Mouse (Mus musculus): ENCODE results near the gene 3110082I17Rik. TPM values are rescaled to one million over a fixed set of nuclear protein-coding genes. Genes with fewer than 3 reads are reported as not detected.

3110082I17Rik gene
- 26.2 and 26.4 TPM in 2 replicates for polyA plus RNA-seq (2015; fragmentation: Nextera tagmentation; extraction: Ambion mirVana)

- peak within 1 kb of the TSS; percentile 69 for H3K9ac ChIP-seq
- no peak within 1 kb of the TSS for H3K27ac ChIP-seq
- WGBS (ENCODE audit: insufficient replicate concordance) = 5% methylated on average over 42 of the region's 42 CpGs
- no peaks in the 10 kb centered on the region for H3K9me3 ChIP-seq (replicated peaks)
- peaks cover 1% of the 10 kb centered on the region; the same call in 1 of the 2 replicates for H3K36me3 ChIP-seq
- H3K4me1 ChIP-seq (replicated peaks) = peaks cover 23% of the 10 kb centered on the region
- peak within 1 kb of the TSS; percentile 69 for H3K4me3 ChIP-seq (replicated peaks)
- peak within 1 kb of the TSS; percentile 83 for H3K4me2 ChIP-seq
- ATAC-seq (ENCODE audit: low read depth) = peak; percentile 98
- H3K27me3 ChIP-seq = no peaks in the 10 kb centered on the region
- DNase-seq = peak; percentile 94
These were observed at the start of gene 3110082I17Rik for GRCm38 (mm10) chr5:139460384-139461067. TSS of gene 3110082I17Rik (minus strand) at chr5:139460527.

DNA sequence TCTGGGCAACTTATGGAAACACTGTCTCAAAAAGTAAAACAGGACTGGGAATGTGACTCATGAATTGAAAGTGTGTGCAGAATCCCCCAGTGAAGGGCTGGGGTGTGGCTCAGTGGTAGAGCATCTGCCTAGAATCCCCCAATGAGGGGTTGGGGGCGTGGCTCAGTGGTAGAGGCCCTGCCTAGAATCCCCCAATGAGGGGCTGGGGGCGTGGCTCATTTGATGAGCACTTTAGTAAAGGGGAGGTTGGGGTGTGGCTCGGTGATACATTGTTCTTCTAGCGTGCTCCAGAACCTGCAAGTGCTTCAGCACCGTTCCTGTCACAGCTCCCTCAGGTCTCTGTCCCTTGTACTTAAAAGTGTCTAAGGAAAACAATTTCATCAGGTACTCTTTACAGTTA, 45.9 kb upstream of the 3110082I17Rik start:
- WGBS (ENCODE audit: insufficient replicate concordance) = 7% methylated on average over 5 of the region's 5 CpGs
- H3K4me2 ChIP-seq = no peak overlapping the region
- H3K9ac ChIP-seq = no peak overlapping the region
- peaks cover 41% of the 10 kb centered on the region for H3K27me3 ChIP-seq
- DNase-seq (no peak), ATAC-seq (ENCODE audit: low read depth) (no peak)
- no peaks in the 10 kb centered on the region for H3K9me3 ChIP-seq (replicated peaks)
- H3K4me3 ChIP-seq (replicated peaks) = no peak overlapping the region
- no peaks in the 10 kb centered on the region for H3K36me3 ChIP-seq
- no peak overlapping the region for H3K27ac ChIP-seq
- H3K4me1 ChIP-seq (replicated peaks) = no peaks in the 10 kb centered on the region

- no peaks in the 10 kb centered on the region for H3K9me3 ChIP-seq (replicated peaks)
- no peaks in the 10 kb centered on the region for H3K36me3 ChIP-seq
- peak; percentile 57 for DNase-seq
- H3K4me1 ChIP-seq (replicated peaks) = no peaks in the 10 kb centered on the region
- H3K4me2 ChIP-seq = no peak overlapping the region
- no peak overlapping the region for H3K27ac ChIP-seq
- 5% methylated on average over 13 of the region's 14 CpGs for WGBS (ENCODE audit: insufficient replicate concordance)
- H3K4me3 ChIP-seq (replicated peaks) = no peak overlapping the region
- no peak for ATAC-seq (ENCODE audit: low read depth)
- H3K9ac ChIP-seq = no peak overlapping the region
- H3K27me3 ChIP-seq = peaks cover 32% of the 10 kb centered on the region
These were observed 44.8 kb upstream of the 3110082I17Rik start for GRCm38 (mm10) chr5:139505073-139505606.

DNA sequence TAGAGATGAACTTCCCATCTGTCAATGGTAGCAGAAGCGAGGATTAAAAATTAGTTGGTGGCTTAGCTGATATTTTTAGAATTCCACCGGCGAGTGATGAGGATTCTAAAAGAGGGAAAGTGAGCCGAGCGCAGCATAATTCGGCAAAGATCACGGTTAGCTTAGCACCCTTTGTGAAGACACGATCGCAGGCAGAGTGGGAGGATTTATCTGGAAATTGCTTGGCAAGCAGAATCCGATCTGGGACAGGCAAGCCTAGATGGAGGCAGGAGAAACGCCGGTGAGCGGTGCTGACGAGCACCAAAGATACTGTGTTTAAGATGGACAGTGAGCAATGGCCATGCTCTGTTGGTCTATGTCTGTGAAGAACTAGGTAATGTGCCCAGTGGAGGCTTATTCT, 42.0 kb upstream of the 3110082I17Rik start:
- Histone ChIP-seq H3K9me3 (replicated peaks) (no peaks in the 10 kb centered on the region), H3K4me2 (no peak overlapping the region), H3K4me3 (replicated peaks) (no peak overlapping the region), H3K36me3 (no peaks in the 10 kb centered on the region), H3K27ac (no peak overlapping the region), H3K4me1 (replicated peaks) (no peaks in the 10 kb centered on the region), H3K9ac (no peak overlapping the region), H3K27me3 (peaks cover 31% of the 10 kb centered on the region)
- DNase-seq (no peak), ATAC-seq (ENCODE audit: low read depth) (no peak)
- 66% methylated on average over 14 of the region's 14 CpGs for WGBS (ENCODE audit: insufficient replicate concordance)

DNA sequence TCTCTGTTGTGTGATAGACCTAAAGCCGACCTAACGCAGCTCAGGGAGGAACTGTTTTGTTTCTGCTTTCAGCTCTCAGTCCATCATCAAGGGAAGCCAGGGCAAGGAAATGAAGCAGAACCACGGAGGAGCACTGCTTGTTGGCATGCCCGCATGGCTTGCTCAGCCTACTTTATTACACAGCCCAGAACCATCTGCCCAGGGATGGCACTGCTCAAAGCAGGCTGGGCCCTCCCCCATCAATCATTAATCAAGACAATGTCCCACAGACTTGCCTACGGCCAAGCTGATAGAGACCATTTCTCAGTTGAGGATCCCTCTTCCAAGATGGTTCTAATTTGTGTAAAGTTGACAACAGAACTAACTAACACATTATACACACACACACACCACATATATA, 38.5 kb upstream of the 3110082I17Rik start:
- WGBS (ENCODE audit: insufficient replicate concordance) = 36% methylated on average over 5 of the region's 5 CpGs
- Histone ChIP-seq H3K36me3 (no peaks in the 10 kb centered on the region), H3K27ac (no peak overlapping the region), H3K4me3 (replicated peaks) (no peak overlapping the region), H3K4me1 (replicated peaks) (no peaks in the 10 kb centered on the region), H3K9ac (no peak overlapping the region), H3K9me3 (replicated peaks) (no peaks in the 10 kb centered on the region), H3K4me2 (no peak overlapping the region), H3K27me3 (peaks cover 35% of the 10 kb centered on the region)
- ATAC-seq (ENCODE audit: low read depth) (no peak), DNase-seq (no peak)

DNA sequence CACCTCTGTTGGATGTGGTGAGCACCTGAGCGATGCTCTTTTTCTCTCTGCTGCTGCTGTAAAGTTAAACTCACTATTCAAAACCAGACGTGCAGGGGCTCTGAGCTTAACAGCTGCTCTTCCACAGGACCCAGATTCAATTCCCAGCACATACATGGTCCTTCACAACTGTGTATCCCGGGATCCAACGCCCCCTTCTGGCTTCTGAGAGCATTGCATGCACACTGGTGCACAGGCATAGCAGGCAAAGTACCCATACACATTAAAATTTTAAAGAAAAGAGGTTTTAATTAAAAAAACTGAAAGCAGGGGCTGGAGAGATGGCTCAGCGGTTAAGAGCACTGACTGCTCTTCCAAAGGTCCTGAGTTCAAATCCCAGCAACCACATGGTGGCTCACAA, 36.6 kb upstream of the 3110082I17Rik start:
- H3K36me3 ChIP-seq = no peaks in the 10 kb centered on the region
- H3K27me3 ChIP-seq = peaks cover 36% of the 10 kb centered on the region
- H3K4me3 ChIP-seq (replicated peaks) = no peak overlapping the region
- 36% methylated on average over 5 of the region's 5 CpGs for WGBS (ENCODE audit: insufficient replicate concordance)
- H3K4me1 ChIP-seq (replicated peaks) = no peaks in the 10 kb centered on the region
- H3K9ac ChIP-seq = no peak overlapping the region
- DNase-seq = no peak
- H3K4me2 ChIP-seq = no peak overlapping the region
- H3K9me3 ChIP-seq (replicated peaks) = no peaks in the 10 kb centered on the region
- no peak overlapping the region for H3K27ac ChIP-seq
- ATAC-seq (ENCODE audit: low read depth) = no peak

DNA sequence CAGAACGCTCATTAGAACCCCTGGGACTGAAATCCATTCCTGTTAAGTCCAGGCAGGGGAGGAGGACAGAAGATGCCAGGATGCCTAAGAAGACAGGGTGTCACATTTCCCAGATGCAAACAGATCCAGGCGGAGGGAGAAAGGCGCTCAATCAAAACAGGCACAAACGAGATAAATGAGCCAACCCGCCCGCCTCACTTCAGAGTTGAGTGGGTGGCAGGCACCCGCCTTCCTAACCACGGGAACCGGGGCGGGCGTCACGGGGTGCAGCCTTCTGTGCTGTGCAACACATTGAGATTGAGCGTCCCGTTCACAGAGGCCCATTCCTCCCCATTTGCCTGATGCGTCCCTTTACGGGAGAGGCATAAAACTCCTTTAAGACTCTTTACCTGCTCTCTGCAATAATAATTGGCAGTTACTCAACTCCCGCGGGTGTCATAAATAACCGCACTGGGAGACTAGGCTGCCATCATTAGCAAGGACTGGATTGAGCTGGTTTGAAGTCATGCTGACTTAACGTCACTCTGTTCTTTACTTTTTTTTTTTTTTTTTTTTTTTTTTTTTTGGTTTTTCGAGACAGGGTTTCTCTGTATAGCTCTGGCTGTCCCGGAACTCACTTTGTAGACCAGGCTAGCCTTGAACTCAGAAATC, 34.8 kb upstream of the 3110082I17Rik start:
- H3K27me3 ChIP-seq = peaks cover 35% of the 10 kb centered on the region
- no peak overlapping the region for H3K4me2 ChIP-seq
- H3K4me1 ChIP-seq (replicated peaks) = no peaks in the 10 kb centered on the region
- ATAC-seq (ENCODE audit: low read depth) = no peak
- no peak for DNase-seq
- H3K27ac ChIP-seq = no peak overlapping the region
- no peak overlapping the region for H3K4me3 ChIP-seq (replicated peaks)
- 38% methylated on average over 22 of the region's 22 CpGs for WGBS (ENCODE audit: insufficient replicate concordance)
- no peak overlapping the region for H3K9ac ChIP-seq
- no peaks in the 10 kb centered on the region for H3K36me3 ChIP-seq
- no peaks in the 10 kb centered on the region for H3K9me3 ChIP-seq (replicated peaks)

GRCm38 (mm10) chr5:139493690-139494089, 33.4 kb upstream of the 3110082I17Rik start:
- H3K4me2 ChIP-seq = no peak overlapping the region
- DNase-seq = no peak
- no peaks in the 10 kb centered on the region for H3K36me3 ChIP-seq
- H3K27me3 ChIP-seq = peaks cover 35% of the 10 kb centered on the region
- no peak overlapping the region for H3K9ac ChIP-seq
- H3K4me1 ChIP-seq (replicated peaks) = no peaks in the 10 kb centered on the region
- H3K4me3 ChIP-seq (replicated peaks) = no peak overlapping the region
- H3K27ac ChIP-seq = no peak overlapping the region
- H3K9me3 ChIP-seq (replicated peaks) = no peaks in the 10 kb centered on the region
- 41% methylated on average over 5 of the region's 5 CpGs for WGBS (ENCODE audit: insufficient replicate concordance)
- no peak for ATAC-seq (ENCODE audit: low read depth)

DNA sequence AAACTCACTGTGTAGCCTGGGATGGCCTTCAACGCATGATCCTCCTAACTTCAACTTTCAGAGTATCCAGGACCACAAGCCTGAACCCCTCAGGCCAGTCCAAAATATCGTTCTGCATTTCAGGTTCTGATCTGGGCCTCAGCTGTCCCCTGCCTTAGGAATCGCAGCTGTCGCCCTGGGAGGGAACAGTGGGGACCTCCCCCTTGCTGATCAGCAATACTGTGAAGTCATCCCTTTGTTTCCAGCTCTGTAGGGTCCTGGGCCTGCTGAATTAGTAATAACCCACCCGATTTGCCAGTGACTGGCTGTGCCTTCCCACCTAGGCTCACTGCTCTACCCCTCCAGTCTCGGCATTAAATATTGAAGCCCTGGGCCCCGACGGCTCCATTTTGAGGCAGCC, 31.0 kb upstream of the 3110082I17Rik start:
- Histone ChIP-seq H3K4me1 (replicated peaks) (no peaks in the 10 kb centered on the region), H3K27me3 (peaks cover 28% of the 10 kb centered on the region), H3K27ac (no peak overlapping the region), H3K9ac (no peak overlapping the region), H3K9me3 (replicated peaks) (no peaks in the 10 kb centered on the region), H3K4me3 (replicated peaks) (no peak overlapping the region), H3K4me2 (no peak overlapping the region), H3K36me3 (no peaks in the 10 kb centered on the region)
- 47% methylated on average over 8 of the region's 8 CpGs for WGBS (ENCODE audit: insufficient replicate concordance)
- DNase-seq = no peak
- ATAC-seq (ENCODE audit: low read depth) = no peak

GRCm38 (mm10) chr5:139490131-139490530, 29.8 kb upstream of the 3110082I17Rik start:
- no peak for DNase-seq
- no peaks in the 10 kb centered on the region for H3K4me1 ChIP-seq (replicated peaks)
- no peak overlapping the region for H3K9ac ChIP-seq
- WGBS (ENCODE audit: insufficient replicate concordance) = 72% methylated on average over 11 of the region's 11 CpGs
- no peak overlapping the region for H3K4me3 ChIP-seq (replicated peaks)
- no peaks in the 10 kb centered on the region for H3K36me3 ChIP-seq
- peaks cover 19% of the 10 kb centered on the region for H3K27me3 ChIP-seq
- H3K4me2 ChIP-seq = no peak overlapping the region
- no peaks in the 10 kb centered on the region for H3K9me3 ChIP-seq (replicated peaks)
- H3K27ac ChIP-seq = no peak overlapping the region
- ATAC-seq (ENCODE audit: low read depth) = no peak

DNA sequence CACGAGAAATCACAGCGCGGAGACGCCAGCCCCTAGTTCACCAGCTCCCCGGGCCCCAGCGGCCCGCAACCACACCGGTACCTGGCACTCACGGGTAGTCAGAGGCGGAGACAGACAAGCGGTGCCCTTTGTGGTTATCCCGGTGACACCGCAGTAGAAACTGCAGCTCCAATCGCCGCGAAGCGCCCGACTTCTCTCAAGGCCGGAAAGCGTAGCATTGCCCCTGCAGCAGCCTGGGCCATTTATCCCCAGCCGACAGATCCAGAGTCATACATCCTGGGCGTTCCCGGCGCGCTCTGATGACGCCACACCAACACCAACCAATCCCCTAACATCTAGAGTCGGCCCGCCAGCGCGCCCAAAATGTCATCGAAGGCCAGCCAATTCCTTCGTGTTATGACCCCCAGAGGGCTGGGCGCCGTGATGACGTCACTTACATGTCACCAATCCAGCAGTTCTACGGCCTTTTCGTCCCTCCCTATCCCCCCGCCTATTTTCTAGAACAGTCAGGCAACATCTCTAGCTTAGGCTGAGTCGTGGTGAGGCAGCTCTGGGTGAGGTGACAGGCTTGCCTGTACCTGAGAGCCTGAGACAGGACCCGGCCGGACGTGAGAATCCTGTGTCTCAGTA, 24.0 kb upstream of the 3110082I17Rik start, which contains the start of gene Zfand2a:
TSS of gene Zfand2a (minus strand) at position 365 of the 630 bp plus-strand sequence.
- DNase-seq (peak; percentile 99), ATAC-seq (ENCODE audit: low read depth) (peak; percentile 99)
- Histone ChIP-seq H3K4me2 (peak within 1 kb of the TSS; percentile 78), H3K27me3 (no peaks in the 10 kb centered on the region), H3K9ac (peak within 1 kb of the TSS; percentile 92), H3K9me3 (replicated peaks) (no peaks in the 10 kb centered on the region), H3K36me3 (peaks cover 31% of the 10 kb centered on the region), H3K27ac (peak within 1 kb of the TSS; percentile 76), H3K4me1 (replicated peaks) (peaks cover 23% of the 10 kb centered on the region), H3K4me3 (replicated peaks) (peak within 1 kb of the TSS; percentile 97)
- 1% methylated on average over 42 of the region's 42 CpGs for WGBS (ENCODE audit: insufficient replicate concordance)

All from liver, embryonic 13.5 days (tissue).